Mouse (Mus musculus): ENCODE results near the gene Pak1ip1.
"Not testable (repeated sequence)": the region's sequence is repeated elsewhere in the genome, so short reads cannot be mapped to it uniquely, and the experiment has no call there.

Pak1ip1 gene

GRCm38 (mm10) chr13:41000926-41001639 lies at the start of gene Pak1ip1:
Gene Pak1ip1 (plus strand): TSS chr13:41001023.
- DNase-seq (ENCODE audit: low read depth, low spot score): peak; percentile 94

- DNase-seq (ENCODE audit: low read depth, low spot score): no peak
Measured at GRCm38 (mm10) chr13:40951386-40951976, 49.3 kb upstream of the Pak1ip1 start.

GRCm38 (mm10) chr13:40953231-40953630 lies 47.6 kb upstream of the Pak1ip1 start:
- DNase-seq (ENCODE audit: low read depth, low spot score): no peak

GRCm38 (mm10) chr13:40955773-40956172 lies 45.0 kb upstream of the Pak1ip1 start:
- no peak for DNase-seq (ENCODE audit: low read depth, low spot score)

- no peak for DNase-seq (ENCODE audit: low read depth, low spot score)
Measured at GRCm38 (mm10) chr13:40967609-40968008, 33.2 kb upstream of the Pak1ip1 start.

GRCm38 (mm10) chr13:40968564-40968963 lies 32.3 kb upstream of the Pak1ip1 start:
- no peak for DNase-seq (ENCODE audit: low read depth, low spot score)

GRCm38 (mm10) chr13:40969761-40970390 lies 30.9 kb upstream of the Pak1ip1 start:
- DNase-seq (ENCODE audit: low read depth, low spot score): no peak

- DNase-seq (ENCODE audit: low read depth, low spot score): no peak
Measured at GRCm38 (mm10) chr13:40971261-40971660, 29.6 kb upstream of the Pak1ip1 start.

GRCm38 (mm10) chr13:40971831-40972230 lies 29.0 kb upstream of the Pak1ip1 start:
- no peak for DNase-seq (ENCODE audit: low read depth, low spot score)

- DNase-seq (ENCODE audit: low read depth, low spot score): no peak
Measured at GRCm38 (mm10) chr13:40972976-40973375, 27.8 kb upstream of the Pak1ip1 start.

- DNase-seq (ENCODE audit: low read depth, low spot score): no peak
Measured at GRCm38 (mm10) chr13:40977609-40978008, 23.2 kb upstream of the Pak1ip1 start.

- no peak for DNase-seq (ENCODE audit: low read depth, low spot score)
Measured at GRCm38 (mm10) chr13:40978652-40979051, 22.2 kb upstream of the Pak1ip1 start.

GRCm38 (mm10) chr13:40979321-40979720 lies 21.5 kb upstream of the Pak1ip1 start:
- no peak for DNase-seq (ENCODE audit: low read depth, low spot score)

- no peak for DNase-seq (ENCODE audit: low read depth, low spot score)
Measured at GRCm38 (mm10) chr13:40982759-40983158, 18.1 kb upstream of the Pak1ip1 start.

- no peak for DNase-seq (ENCODE audit: low read depth, low spot score)
Measured at GRCm38 (mm10) chr13:40986081-40986480, 14.7 kb upstream of the Pak1ip1 start.

GRCm38 (mm10) chr13:40987608-40988303 lies 13.1 kb upstream of the Pak1ip1 start:
- DNase-seq (ENCODE audit: low read depth, low spot score): not testable (repeated sequence)

GRCm38 (mm10) chr13:40988418-40988817 lies 12.4 kb upstream of the Pak1ip1 start:
- no peak for DNase-seq (ENCODE audit: low read depth, low spot score)

- no peak for DNase-seq (ENCODE audit: low read depth, low spot score)
Measured at GRCm38 (mm10) chr13:40994487-40995263, 6.1 kb upstream of the Pak1ip1 start.

GRCm38 (mm10) chr13:40998537-40998936 lies 2.3 kb upstream of the Pak1ip1 start:
- not testable (repeated sequence) for DNase-seq (ENCODE audit: low read depth, low spot score)

GRCm38 (mm10) chr13:41000140-41000925 lies 490 bp upstream of the Pak1ip1 start:
- no peak for DNase-seq (ENCODE audit: low read depth, low spot score)

- DNase-seq (ENCODE audit: low read depth, low spot score): no peak
Measured at GRCm38 (mm10) chr13:41002001-41002400, 1.2 kb downstream of the Pak1ip1 start.
